Mouse (Mus musculus): ENCODE results near the gene Tmx4.

The Tmx4 gene

DNA sequence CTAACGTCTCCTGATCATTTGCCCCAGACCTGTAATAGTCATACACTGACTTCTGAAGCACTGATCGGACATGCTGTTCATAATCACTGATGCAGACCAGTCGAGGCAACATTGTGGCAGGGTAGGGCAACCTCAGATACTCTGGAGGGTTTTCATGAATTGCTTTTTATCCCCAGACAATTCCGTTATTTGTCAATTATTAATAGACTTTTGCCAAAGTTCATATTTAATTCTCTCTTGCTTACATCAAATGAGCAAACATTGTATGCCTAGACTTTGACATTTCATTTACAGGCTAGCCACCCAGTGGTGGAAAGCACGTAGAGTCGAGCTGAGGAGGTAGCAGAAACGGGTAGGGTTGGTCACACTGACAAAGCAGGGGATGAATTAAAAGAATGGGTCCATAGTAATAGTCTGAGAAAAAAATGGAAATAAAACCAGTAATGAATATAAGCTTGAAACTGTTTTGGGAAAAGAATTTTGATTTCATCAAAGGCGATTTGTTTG is 89.7 kb downstream of the Tmx4 start, which contains the start of gene Hao1:
Gene Hao1, minus strand, starts transcription at position 148 of the 507 bp plus-strand sequence.
- no peak for DNase-seq (ENCODE audit: low spot score)

DNA sequence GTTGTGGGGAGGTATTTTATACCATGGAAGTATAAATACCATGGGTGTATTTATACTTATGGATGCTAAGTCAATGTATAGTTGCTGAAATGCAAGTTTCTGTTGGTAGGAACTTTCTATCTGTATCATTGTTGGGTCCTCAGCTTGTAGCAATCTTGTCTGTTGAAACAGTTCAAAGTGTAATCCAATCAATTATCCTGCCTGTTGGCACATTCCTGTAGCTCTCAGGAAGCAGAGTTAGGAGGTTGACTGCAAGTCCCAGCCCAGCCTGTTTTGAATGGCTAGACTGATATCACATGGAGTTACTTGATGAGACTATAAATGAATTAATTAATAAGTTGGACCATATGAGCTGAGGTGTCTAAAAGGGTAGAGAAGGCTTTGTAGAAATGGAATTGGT is 91.6 kb downstream of the Tmx4 start:
- DNase-seq (ENCODE audit: low spot score) = no peak

DNA sequence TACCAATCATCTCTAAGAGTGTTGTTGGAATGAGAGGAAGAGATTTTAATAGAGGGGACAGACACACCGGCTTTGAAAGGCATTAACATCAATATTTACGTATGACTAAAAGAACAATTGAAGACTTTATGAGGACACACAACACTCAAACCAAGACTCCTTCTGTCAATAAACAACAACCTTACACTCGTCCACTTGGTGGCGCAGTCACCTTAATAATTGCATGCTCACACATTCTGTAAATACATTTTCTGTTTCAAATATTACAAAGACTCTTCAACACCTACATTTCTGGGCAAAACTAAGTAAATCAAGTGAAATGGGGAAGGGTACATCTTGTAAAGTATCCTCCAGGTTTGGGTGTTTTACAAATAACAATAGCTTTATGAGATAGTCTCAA is 94.2 kb downstream of the Tmx4 start:
- peak; percentile 6 for DNase-seq (ENCODE audit: low spot score)

DNA sequence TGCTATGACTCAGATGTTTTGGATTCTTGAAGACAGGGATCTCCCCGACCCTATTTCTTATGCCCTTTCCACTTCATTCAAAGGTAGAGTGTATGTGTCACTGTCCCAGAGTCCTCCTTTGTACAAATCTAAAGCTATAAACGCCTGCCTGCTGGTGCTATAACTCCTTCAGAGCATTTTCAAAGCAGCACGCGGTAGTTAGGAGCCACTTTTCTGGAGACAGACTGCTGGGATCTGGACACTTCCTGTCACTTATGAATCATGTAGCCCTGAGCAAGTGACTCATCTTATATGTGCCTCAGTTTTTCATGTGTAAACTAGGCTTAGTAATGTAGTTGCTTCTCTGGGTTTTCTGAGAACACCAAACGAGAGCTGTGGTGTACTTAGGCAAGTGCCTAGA is 98.8 kb downstream of the Tmx4 start:
- no peak for DNase-seq (ENCODE audit: low spot score)

DNA sequence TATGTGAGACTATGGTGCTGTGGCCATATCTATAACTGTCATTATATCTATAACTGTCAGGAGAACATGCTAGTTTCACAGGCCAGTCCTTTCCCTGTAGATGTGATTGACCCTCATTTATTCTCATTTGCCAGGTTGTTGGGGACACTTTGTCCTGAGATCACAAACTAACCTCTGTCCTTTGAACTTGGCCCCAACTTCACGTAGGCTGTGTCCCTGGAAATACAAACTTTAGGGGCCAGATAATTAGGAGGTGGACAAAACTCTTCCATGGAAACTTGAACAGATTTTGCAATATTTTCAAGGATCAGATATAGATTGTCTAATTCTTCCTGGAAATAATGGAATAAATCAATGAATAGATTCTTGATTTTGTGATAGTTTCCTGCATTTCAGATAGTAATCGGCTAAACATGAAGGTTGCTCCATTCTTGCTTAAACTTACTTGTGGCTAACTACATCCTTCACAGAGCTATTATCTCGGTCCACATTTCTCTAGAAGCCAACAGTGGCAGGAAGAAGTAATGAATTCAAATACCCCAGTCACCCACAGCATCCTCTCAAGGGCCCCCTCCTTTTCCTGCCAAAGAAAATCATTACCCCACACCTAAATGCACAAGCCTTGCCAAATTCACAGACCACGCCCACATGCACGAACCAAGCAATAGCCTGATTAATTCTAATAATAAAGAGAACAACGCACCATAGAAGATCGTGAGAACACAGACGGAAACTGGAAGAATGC is 99.5 kb downstream of the Tmx4 start:
- no peak for DNase-seq (ENCODE audit: low spot score)

Measured in yolk sac, embryonic 10.5 days (tissue).